Mouse (Mus musculus) stomach, postnatal 0 days (tissue): Measurements from ENCODE around the gene Tpcn1.

Experiments used
- CTCF ChIP-seq: IDR thresholded peaks from 2 replicates; pipeline ENCODE4 v1.5.1; 2016; ENCODE audit warnings: antibody characterized with exemption, low read depth, mild to moderate bottlenecking, moderate library complexity
- EP300 ChIP-seq: optimal IDR thresholded peaks from 2 replicates; pipeline ENCODE3; 2016; ENCODE audit warnings: antibody characterized with exemption

DNA sequence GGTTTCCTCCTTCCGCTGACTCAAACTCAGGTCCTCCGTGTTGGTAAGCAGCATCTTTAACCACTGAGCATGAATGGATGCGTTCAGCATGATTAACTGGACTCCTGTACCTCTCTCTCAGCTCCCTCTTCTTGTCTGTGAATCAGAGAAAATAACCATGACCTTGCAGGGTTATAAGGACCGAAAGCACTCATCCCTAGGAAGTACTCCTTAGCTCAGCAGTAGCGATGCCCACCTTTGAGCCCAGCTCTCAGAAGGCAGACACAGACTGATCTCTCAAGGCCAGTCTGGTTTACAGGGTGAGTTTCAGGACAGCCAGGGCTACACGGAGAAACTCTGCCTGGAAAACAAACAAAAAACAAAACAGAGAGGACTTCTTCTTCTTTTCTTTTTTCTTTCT is 6.0 kb upstream of the Tpcn1 start:
- TF ChIP-seq EP300 (no peak), CTCF (no peak)
